Mouse (Mus musculus): Measurements from ENCODE around the gene Abhd12b. TPM values are rescaled to one million over a fixed set of nuclear protein-coding genes. Genes with fewer than 3 reads are reported as not detected.

Gene Abhd12b
- polyA plus RNA-seq, 1 experiment from 2014 or later: not detected

Other genes with a start within 250 kb of the Abhd12b start
- gene Sav1, start 167.1 kb upstream of the Abhd12b start, polyA plus RNA-seq (2016; fragmentation: Nextera tagmentation; extraction: Ambion mirVana): 7.3 and 8.1 TPM in 2 replicates
- 16.5 and 17.2 TPM in 2 replicates for gene Nin, start 40.4 kb upstream of the Abhd12b start, polyA plus RNA-seq (2016; fragmentation: Nextera tagmentation; extraction: Ambion mirVana)
- 6.0 and 6.7 TPM in 2 replicates for gene Pygl, start 77.3 kb downstream of the Abhd12b start, polyA plus RNA-seq (2016; fragmentation: Nextera tagmentation; extraction: Ambion mirVana)
- gene Trim9, start 193.5 kb downstream of the Abhd12b start, polyA plus RNA-seq (2016; fragmentation: Nextera tagmentation; extraction: Ambion mirVana): 40.9 and 41.3 TPM in 2 replicates